Mouse (Mus musculus): ENCODE data around the gene Eif3a. TPM values are rescaled to one million over a fixed set of nuclear protein-coding genes. Genes with fewer than 3 reads are reported as not detected.
A peak's percentile ranks its signal among the peaks of the same experiment; 100 is the strongest.

The Eif3a gene
- polyA plus RNA-seq, 1 experiment from 2014 or later, result 54.8 TPM

DNA sequence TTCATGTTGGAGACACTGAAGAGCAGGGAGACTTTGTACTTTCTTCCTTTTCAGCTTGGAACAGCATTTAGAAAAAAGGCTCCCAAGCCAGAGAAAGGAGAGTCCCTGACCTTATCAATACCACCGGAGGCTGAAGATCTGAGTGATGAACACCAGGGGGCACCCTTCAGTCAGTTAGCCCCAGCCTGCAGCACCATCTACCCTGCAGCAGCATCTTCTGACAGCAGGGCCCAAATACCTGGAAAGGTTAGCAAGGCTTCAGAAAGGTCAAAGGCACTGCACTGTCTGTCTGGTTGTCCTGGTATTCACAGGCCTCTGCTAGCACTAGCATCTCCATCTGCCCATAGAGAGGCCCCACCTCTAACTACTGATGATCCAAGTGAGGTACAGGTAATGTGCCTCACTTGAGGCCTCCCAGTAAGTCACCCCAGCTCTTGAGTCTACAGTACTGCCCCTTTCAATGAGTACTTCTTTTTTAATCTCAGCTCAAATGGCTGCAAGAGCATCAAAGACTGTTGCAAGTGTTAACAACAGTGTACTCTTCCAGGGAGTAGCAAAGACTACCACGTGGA lies 60.1 kb downstream of the Eif3a start:
- WGBS (ENCODE audit: insufficient replicate concordance), result 45% methylated on average over 2 of the region's 2 CpGs
- no peaks in the 10 kb centered on the region for H3K4me1 ChIP-seq (ENCODE audit: insufficient read depth)
- no peak overlapping the region for H3K4me3 ChIP-seq (ENCODE audit: low read depth, low read length)
- no peak overlapping the region for H3K9ac ChIP-seq (replicated peaks)
- DNase-seq (peak; percentile 63), ATAC-seq (peak; percentile 77)
- no peaks in the 10 kb centered on the region for H3K9me3 ChIP-seq (ENCODE audit: low read length)
- TF ChIP-seq EP300 (IDR thresholded peaks at IDR 0.05; ENCODE audit: low read depth), result no peak
- TF ChIP-seq CTCF (IDR thresholded peaks at IDR 0.05; ENCODE audit: low read depth), result peak; percentile 89
- H3K27me3 ChIP-seq (ENCODE audit: insufficient read depth, low read length), result no peaks in the 10 kb centered on the region
- H3K27ac ChIP-seq (ENCODE audit: low read depth), result no peak overlapping the region
- no peak overlapping the region for H3K4me2 ChIP-seq (ENCODE audit: low read depth, low read length)
- H3K36me3 ChIP-seq (replicated peaks; ENCODE audit: insufficient read depth, low read length), result no peaks in the 10 kb centered on the region

DNA sequence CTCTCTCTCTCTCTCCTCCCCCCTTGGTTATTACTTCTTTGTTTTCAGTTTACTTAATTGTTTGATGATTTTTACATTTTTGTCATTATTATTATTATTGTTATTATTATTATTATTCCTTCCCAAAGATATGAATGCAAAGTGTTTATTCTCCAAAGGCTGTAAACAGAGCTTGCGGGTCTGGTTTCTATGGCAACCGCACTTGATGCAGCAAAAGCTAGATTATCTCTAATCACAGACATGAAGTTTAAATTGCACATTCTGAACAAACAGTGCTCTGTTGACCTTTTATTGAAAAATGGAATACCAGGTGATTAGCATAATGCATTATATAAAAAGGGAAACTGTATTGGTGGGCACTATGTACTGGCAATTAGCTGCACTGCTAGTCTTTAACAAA lies 74.1 kb downstream of the Eif3a start:
- DNase-seq (no peak), ATAC-seq (no peak)
- Histone ChIP-seq H3K4me1 (ENCODE audit: insufficient read depth) (no peaks in the 10 kb centered on the region), H3K36me3 (replicated peaks; ENCODE audit: insufficient read depth, low read length) (no peaks in the 10 kb centered on the region), H3K4me2 (ENCODE audit: low read depth, low read length) (no peak overlapping the region), H3K9me3 (ENCODE audit: low read length) (no peaks in the 10 kb centered on the region), H3K27ac (ENCODE audit: low read depth) (no peak overlapping the region), H3K27me3 (ENCODE audit: insufficient read depth, low read length) (no peaks in the 10 kb centered on the region), H3K9ac (replicated peaks) (no peak overlapping the region), H3K4me3 (ENCODE audit: low read depth, low read length) (no peak overlapping the region)
- WGBS (ENCODE audit: insufficient replicate concordance), result 80% methylated on average over 2 of the region's 2 CpGs
- TF ChIP-seq CTCF (IDR thresholded peaks at IDR 0.05; ENCODE audit: low read depth), result no peak
- no peak for TF ChIP-seq EP300 (IDR thresholded peaks at IDR 0.05; ENCODE audit: low read depth)

DNA sequence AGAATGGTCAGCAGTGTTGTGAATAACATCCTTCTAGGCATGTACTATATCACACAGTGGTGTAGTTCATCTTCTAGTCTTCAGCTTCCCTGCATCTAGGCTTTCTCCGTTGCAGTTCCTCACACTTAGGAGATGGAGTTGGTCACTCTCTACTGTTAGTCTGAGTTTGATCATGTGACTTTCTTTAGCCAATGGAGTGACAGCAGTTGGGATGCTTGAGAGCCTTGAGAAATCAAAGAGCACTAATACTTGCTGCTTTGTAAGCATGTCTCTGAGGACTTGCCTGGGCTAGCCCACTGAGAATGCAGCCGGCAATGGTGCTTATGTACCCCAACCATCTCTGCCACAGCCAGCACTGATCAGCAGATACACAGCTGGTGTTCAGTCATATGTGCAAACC lies 77.9 kb downstream of the Eif3a start:
- Histone ChIP-seq H3K9me3 (ENCODE audit: low read length) (no peaks in the 10 kb centered on the region), H3K9ac (replicated peaks) (no peak overlapping the region), H3K36me3 (replicated peaks; ENCODE audit: insufficient read depth, low read length) (no peaks in the 10 kb centered on the region), H3K27ac (ENCODE audit: low read depth) (no peak overlapping the region), H3K4me1 (ENCODE audit: insufficient read depth) (no peaks in the 10 kb centered on the region), H3K4me2 (ENCODE audit: low read depth, low read length) (no peak overlapping the region), H3K4me3 (ENCODE audit: low read depth, low read length) (no peak overlapping the region), H3K27me3 (ENCODE audit: insufficient read depth, low read length) (no peaks in the 10 kb centered on the region)
- TF ChIP-seq EP300 (IDR thresholded peaks at IDR 0.05; ENCODE audit: low read depth) (no peak), CTCF (IDR thresholded peaks at IDR 0.05; ENCODE audit: low read depth) (no peak)
- no peak for DNase-seq
- ATAC-seq, result no peak
- 83% methylated on average over 2 of the region's 2 CpGs for WGBS (ENCODE audit: insufficient replicate concordance)

Small RNA genes lying within 50 kb of the gene (microRNA-seq; reads per million reads assigned to microRNA genes)
- gene mmu-mir-3084-1, result not detected

Other genes starting within 250 kb of the Eif3a start
- 7.8 and 8.6 TPM in 2 replicates for gene Cacul1, start 209.6 kb downstream of the Eif3a start, polyA plus RNA-seq (2015; fragmentation: Nextera tagmentation; extraction: Ambion mirVana)
- gene Nanos1, start 34.7 kb downstream of the Eif3a start, polyA plus RNA-seq (2015; fragmentation: Nextera tagmentation; extraction: Ambion mirVana), result 0.41 and 0.46 TPM in 2 replicates
- gene Fam45a, start 20.9 kb upstream of the Eif3a start, polyA plus RNA-seq (2015; fragmentation: Nextera tagmentation; extraction: Ambion mirVana), result 17.3 and 18.9 TPM in 2 replicates
- gene Sfxn4, start 70.8 kb upstream of the Eif3a start, polyA plus RNA-seq (2015; fragmentation: Nextera tagmentation; extraction: Ambion mirVana), result 0.47 and 0.79 TPM in 2 replicates
- 171 and 182 TPM in 2 replicates for gene Prdx3, start 83.9 kb upstream of the Eif3a start, polyA plus RNA-seq (2015; fragmentation: Nextera tagmentation; extraction: Ambion mirVana)
- gene Grk5, start 99.1 kb upstream of the Eif3a start, polyA plus RNA-seq (2015; fragmentation: Nextera tagmentation; extraction: Ambion mirVana), result 0.47 TPM in 2 replicates

Data from liver, postnatal 0 days (tissue).